Mouse (Mus musculus) liver, postnatal 0 days (tissue): ENCODE results near the gene Crabp1.

Experiments
- CTCF ChIP-seq: sonication (generic); IDR thresholded peaks from 2 replicates; pipeline ENCODE4 v1.5.1; 2016; ENCODE audit warnings: antibody characterized with exemption, low read depth
- EP300 ChIP-seq: IDR thresholded peaks from 2 replicates; pipeline ENCODE4 v1.6.1; 2016; ENCODE audit warnings: antibody characterized with exemption, low read depth, mild to moderate bottlenecking

- TF ChIP-seq CTCF (no peak), EP300 (no peak)
These were observed 457 bp upstream of the Crabp1 start for GRCm38 (mm10) chr9:54764091-54764490.
